Mouse (Mus musculus): ENCODE measurements around the gene Cd248. TPM values are rescaled to one million over a fixed set of nuclear protein-coding genes. Genes with fewer than 3 reads are reported as not detected.

Cd248 gene
- polyA plus RNA-seq, 1 experiment, result 24.4 TPM

DNA sequence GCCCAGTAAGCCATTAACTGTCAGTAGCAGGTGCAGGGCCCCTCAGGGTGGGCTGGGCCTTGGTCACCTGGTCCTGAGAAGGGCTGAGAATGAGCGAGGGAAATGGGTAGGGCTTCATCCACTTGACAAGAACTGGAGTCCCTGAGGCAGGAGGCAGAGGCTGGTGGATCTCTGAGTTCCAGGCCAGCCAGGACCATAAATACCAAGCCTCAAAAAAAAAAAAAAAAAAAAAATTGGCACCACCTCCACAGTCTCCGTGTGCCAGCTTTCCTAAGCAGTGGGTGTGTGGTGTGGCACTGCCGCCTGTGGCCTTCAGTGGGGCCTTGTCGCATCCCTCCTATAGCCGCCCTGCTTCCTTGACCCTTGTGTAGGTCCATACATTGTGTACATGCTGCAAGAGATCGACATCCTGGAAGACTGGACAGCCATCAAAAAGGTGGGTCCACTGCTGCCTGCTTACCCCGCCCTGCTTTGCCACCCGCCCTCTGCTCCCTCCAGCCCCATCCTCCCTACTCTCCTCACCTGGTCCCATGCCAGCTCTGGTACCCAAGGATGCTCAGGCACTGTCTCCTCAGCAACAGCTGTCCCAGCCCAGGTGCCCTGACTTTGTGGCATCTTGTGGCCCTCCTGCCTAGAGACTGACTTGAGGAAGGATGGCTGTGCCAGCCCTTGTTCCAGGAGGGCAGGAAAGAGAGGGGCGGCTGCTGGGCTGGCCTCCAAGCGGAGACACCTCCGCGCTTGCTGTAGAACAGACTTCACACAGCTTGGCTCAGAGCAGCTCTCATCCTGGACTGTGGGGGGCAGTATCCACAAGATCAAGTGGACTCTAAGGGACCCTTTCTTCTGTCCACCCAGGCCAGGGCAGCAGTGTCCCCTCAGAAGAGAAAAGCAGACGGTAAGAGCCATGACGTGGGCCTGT, 19.5 kb upstream of the Cd248 start:
- no peak overlapping the region for H3K27ac ChIP-seq (replicated peaks; ENCODE audit: low read depth, low read length)
- H3K4me3 ChIP-seq (ENCODE audit: insufficient read depth, low read depth, low read length), result no peak overlapping the region
- H3K4me1 ChIP-seq (ENCODE audit: control insufficient read depth, insufficient read depth, insufficient read length, low read length), result no peaks in the 10 kb centered on the region; the same call in 1 of the 2 replicates

DNA sequence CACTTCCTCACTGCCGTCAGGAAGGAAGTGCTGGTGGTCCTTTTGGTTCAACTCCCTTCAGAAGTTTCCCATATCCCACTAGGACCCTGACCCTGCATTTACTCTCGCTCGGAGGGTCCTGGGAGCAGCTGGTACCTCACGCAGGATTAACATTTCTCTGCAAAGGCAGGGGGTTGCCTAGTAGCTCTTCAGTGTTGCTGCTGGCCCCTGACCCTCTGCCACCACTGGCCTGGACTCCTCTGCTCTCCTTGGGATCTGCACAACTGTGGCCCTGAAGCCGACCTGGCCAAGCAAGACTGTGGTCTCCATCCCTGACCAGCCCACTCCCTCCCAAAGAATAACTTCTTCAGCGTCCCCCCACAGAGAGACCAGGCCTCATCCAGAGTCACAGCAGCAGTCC, 18.6 kb upstream of the Cd248 start:
- Histone ChIP-seq H3K27ac (replicated peaks; ENCODE audit: low read depth, low read length) (no peak overlapping the region), H3K4me1 (ENCODE audit: control insufficient read depth, insufficient read depth, insufficient read length, low read length) (no peaks in the 10 kb centered on the region; the same call in 1 of the 2 replicates)

DNA sequence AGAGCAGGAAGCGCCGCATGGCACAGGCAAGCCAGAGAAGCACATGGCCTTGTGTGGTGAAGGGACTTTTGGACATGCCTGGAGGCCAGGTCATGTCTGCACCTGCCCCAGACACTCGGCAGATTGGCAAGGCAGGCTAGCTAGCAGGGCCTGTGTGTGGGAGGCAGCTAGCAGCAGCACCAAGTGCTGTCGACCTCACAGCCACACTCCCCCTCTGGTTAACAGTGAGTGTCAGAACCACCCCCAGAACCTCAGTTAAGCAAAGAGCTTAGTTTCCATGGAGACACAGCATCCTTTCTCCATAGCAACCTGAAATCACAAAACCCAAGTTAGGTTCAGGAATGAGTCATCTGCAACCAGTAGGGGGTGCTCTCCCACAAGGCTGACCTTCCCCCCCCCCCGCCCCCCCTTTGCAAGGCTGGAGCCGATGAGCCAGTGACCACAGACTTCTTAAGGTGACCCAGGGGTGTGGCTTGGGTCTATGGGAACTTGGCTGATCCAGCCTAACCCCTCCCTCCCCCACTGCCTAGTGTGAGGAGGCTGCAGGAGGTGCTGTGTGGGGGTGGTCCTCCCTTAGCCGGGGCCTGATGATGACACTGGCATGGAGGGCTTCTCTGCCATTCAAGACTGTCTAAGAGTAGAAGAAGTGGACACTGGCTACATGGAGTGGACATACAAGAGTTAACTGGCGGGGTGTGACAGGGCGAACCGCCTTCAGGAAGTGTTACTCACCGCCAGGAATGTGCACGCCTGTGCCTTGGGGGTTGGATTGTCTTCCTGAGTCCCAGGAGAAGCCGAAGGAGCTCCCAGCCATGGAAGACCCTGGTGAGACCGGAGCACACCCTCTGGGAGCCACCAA, 17.6 kb upstream of the Cd248 start, which contains the start of gene Rin1:
Gene Rin1, plus strand, starts transcription at position 435 of the 859 bp plus-strand sequence.
- Histone ChIP-seq H3K27ac (replicated peaks; ENCODE audit: low read depth, low read length) (peak within 1 kb of the TSS; percentile 72; the same call in 1 of the 2 replicates), H3K4me3 (ENCODE audit: insufficient read depth, low read depth, low read length) (peak within 1 kb of the TSS; percentile 55), H3K4me1 (ENCODE audit: control insufficient read depth, insufficient read depth, insufficient read length, low read length) (no peaks in the 10 kb centered on the region; the same call in 1 of the 2 replicates)

More for the DNA sequence above, 18.6 kb upstream of the Cd248 start:
- no peak overlapping the region for H3K4me3 ChIP-seq (ENCODE audit: insufficient read depth, low read depth, low read length)

DNA sequence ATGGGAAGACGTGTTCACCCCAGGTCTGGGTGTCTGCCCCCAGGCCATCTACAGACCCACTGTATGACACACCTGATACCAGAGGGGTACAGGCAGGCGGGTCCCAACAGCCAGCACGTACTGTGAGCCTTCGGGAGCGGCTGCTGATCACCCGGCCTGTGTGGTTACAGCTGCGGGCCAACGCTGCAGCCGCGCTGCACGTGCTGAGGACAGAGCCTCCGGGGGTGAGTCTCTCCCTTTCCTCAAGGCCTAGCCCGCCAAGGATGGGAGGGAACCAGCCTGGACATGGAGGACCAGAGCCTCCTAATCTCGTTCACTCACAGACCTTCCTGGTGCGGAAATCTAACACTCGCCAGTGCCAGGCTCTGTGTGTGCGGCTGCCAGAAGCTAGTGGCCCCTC, 16.8 kb upstream of the Cd248 start:
- Histone ChIP-seq H3K4me1 (ENCODE audit: control insufficient read depth, insufficient read depth, insufficient read length, low read length) (no peaks in the 10 kb centered on the region; the same call in 1 of the 2 replicates), H3K4me3 (ENCODE audit: insufficient read depth, low read depth, low read length) (peak overlapping the region; percentile 55), H3K27ac (replicated peaks; ENCODE audit: low read depth, low read length) (no peak overlapping the region)

DNA sequence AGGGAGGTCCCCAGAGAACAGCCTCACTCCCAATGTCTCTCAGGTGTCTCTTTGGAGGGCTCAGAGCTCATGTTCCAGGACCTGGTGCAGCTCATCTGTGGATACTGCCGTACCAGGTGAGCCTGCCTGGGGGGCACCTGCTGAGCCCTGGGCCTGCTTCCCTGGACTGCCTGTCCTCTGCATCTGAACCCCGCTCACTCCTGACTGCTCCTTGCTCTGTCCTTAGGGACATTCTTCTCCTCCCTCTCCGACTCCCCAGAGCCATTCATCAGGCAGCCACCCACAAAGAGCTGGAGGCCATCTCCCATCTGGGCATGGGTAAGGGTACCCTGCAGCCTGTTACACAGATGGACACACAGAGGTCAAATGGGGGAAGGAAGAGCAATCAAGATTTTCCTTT, 16.4 kb upstream of the Cd248 start:
- Histone ChIP-seq H3K4me1 (ENCODE audit: control insufficient read depth, insufficient read depth, insufficient read length, low read length) (no peaks in the 10 kb centered on the region; the same call in 1 of the 2 replicates), H3K4me3 (ENCODE audit: insufficient read depth, low read depth, low read length) (peak overlapping the region; percentile 55), H3K27ac (replicated peaks; ENCODE audit: low read depth, low read length) (no peak overlapping the region)

DNA sequence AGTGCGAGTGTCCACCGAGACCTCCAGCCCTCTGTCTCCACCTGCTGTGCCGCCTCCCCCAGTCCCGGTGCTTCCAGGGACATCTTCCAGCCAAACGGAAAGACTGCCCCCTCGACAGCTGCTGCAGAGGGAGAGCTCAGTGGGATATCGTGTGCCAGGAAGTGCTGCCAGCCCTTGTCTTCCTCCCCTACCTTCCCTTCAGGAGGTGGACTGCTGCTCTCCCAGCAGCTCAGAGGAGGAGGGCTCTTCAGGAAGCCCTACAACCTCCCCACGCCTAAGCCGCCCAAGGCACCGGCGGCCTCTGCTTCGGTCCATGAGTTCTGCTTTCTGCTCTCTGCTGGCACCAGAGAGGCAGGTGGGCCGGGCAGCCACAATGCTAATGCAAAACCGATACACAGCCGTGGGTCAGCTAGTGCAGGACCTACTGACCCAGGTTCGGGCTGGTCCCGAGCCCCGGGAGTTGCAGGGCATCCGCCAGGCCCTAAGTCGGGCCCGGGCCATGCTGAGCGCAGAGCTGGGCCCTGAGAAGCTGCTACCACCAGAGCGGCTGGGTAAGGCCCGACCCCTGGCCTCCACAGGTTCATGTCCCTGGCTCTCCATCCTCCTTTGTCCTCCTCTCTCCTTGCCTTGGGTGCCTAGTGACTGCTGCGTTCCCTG, 15.6 kb upstream of the Cd248 start:
- no peak overlapping the region for H3K27ac ChIP-seq (replicated peaks; ENCODE audit: low read depth, low read length)
- H3K4me1 ChIP-seq (ENCODE audit: control insufficient read depth, insufficient read depth, insufficient read length, low read length), result no peaks in the 10 kb centered on the region; the same call in 1 of the 2 replicates
- H3K4me3 ChIP-seq (ENCODE audit: insufficient read depth, low read depth, low read length), result no peak overlapping the region

DNA sequence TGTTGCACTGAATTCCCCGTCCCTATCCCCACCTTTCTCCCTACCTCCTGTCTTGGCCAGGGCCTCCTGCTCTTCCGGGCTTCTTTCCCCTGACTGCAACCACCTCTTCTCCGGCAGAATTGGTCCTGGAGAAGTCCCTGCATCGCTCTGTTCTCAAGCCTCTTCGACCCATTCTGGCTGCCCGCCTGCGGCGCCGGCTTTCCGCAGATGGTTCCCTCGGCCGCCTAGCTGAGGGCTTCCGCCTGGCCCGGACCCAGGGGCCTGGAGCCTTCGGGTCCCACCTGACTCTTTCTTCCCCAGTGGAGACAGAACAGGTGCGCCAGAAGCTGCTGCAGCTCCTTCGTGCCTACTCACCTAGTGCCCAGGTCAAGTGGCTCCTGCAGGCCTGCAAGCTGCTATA, 15.0 kb upstream of the Cd248 start:
- Histone ChIP-seq H3K27ac (replicated peaks; ENCODE audit: low read depth, low read length) (no peak overlapping the region), H3K4me3 (ENCODE audit: insufficient read depth, low read depth, low read length) (no peak overlapping the region)

DNA sequence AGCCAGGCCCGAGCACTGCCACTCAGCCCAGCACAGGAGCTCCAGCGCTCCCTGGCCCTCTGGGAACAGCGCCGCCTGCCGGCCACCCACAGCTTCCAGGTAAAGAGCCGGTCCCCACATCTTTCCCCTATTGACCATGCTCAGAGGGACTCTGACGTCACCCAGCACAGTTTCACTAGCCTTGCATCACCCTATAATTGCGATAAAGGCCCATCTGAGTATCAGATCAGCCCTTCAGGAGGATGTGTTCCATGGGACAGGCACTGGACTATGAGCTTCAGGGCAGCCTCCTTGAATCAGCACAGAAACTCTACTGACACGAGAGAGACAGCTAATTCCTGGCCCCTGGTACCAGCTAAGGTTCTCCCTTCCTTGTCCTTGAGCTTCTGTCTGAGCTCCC, 14.0 kb upstream of the Cd248 start:
- H3K4me1 ChIP-seq (ENCODE audit: control insufficient read depth, insufficient read depth, insufficient read length, low read length), result no peaks in the 10 kb centered on the region; the same call in 1 of the 2 replicates
- no peak overlapping the region for H3K27ac ChIP-seq (replicated peaks; ENCODE audit: low read depth, low read length)
- no peak overlapping the region for H3K4me3 ChIP-seq (ENCODE audit: insufficient read depth, low read depth, low read length)

More for the DNA sequence above, 15.0 kb upstream of the Cd248 start:
- no peaks in the 10 kb centered on the region; the same call in 1 of the 2 replicates for H3K4me1 ChIP-seq (ENCODE audit: control insufficient read depth, insufficient read depth, insufficient read length, low read length)

DNA sequence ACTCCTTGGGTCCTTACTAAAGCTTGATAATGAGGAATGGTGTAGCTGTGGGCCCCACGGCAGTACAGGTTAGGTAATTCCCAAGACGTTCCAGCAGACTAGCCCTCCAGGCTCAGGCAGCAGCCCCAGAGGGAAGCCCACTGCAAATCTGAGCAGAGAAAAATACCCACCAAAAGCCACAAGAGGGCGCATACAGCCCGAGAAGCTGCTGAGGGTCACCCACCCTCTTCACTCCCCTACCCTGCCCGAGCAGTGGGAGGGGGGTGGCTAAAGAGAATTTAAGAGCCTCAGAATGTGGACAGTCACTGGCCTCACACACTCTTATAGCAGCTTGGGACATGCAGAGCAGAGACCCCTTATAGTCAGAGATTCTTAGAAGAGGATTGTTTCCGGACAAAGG, 11.6 kb upstream of the Cd248 start:
- H3K4me3 ChIP-seq (ENCODE audit: insufficient read depth, low read depth, low read length), result no peak overlapping the region
- no peaks in the 10 kb centered on the region for H3K4me1 ChIP-seq (ENCODE audit: control insufficient read depth, insufficient read depth, insufficient read length, low read length)
- no peak overlapping the region for H3K27ac ChIP-seq (replicated peaks; ENCODE audit: low read depth, low read length)

DNA sequence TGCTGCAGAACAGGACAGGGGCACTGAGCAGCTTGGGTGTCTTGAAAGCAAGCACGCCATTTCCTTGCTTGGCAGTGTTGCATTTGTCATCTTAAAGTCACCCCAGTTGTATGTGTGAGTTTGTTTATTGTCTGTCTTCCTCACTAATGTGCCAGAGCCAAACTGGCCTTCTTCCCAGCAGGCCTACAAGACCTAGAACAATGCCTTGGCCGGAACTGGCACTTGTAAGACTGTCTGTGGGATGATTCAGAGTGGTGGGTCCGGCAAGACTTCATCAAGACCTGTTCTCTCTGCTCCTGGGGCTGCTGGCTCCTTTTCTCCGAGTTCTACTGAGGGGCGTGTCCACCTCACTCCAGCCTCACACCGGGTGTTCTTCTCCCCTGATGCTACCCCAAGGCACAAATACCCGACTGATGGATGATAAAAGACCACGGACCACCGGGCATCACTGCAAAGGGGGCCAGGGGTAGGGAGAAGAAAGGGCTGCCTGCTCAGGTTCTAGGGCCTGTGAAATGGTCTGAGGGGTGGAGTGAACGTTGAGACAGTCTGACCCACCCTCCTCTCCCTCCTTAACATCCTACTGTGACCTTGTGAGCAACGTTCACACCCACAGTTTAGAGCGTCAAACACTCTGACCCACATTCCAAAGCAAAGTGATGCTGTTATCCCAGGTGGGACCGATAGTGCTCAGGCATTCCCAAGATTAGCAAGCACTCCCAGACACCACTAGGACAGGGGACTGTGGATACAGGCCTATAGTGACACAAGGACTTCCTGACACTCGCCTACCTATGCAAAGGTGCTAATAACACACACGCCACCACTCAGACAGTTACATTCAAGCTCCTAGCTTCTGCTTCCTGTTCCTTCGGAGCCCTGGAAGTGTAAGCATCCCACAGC, 9.8 kb upstream of the Cd248 start:
- Histone ChIP-seq H3K27ac (replicated peaks; ENCODE audit: low read depth, low read length) (0 out of 2 replicates have a peak overlapping the region, but pooled peaks have one; percentile 2), H3K4me3 (ENCODE audit: insufficient read depth, low read depth, low read length) (no peak overlapping the region), H3K4me1 (ENCODE audit: control insufficient read depth, insufficient read depth, insufficient read length, low read length) (no peaks in the 10 kb centered on the region)

DNA sequence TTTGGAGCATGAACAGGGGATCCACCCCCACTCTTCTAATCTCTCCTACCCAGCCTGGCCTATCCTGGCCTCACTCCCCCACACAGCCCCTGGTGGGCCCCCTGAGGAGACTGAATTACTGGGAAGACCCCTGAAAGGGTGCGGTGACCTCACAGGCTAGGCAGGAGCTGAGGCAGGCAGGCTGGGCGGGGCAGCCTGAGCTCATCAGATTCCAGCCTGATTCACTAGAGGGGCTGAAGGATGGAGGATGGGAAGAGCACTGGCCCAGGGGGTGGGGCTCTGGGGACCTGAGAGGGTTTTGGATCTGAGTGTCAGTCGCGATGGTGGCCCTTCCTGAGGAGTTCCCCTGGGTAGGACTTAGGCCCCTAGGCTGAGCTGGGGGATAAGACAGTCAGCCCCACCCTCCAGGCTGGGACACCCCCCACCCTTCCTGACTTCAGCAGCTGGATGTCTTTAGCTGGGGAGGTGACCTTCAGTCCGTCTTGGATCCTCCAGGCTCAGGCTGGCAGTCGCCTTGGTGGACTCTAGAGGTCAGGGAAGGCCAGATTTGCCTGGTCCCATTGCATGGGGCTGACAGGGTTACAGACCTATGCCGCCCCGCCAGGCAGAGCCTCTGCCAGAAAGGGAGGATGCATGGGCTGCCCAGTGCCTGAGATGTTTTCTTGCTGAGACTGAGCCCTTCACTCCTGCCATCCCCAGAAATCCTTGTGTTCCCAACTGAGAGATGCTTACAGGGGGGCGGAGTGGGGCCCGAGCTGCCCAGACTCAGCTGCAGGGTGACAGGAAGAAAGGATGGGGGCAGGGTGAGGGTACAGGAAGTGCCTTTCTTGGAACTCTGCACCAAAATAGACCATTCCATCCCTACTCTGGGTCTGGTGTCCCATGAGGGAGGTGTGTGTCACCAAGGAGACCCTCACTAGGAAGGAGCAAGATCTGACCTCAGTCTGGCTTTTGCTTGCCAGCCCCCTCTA, 8.8 kb upstream of the Cd248 start:
- Histone ChIP-seq H3K27ac (replicated peaks; ENCODE audit: low read depth, low read length) (0 out of 2 replicates have a peak overlapping the region, but pooled peaks have one; percentile 2), H3K4me1 (ENCODE audit: control insufficient read depth, insufficient read depth, insufficient read length, low read length) (no peaks in the 10 kb centered on the region), H3K4me3 (ENCODE audit: insufficient read depth, low read depth, low read length) (no peak overlapping the region)

DNA sequence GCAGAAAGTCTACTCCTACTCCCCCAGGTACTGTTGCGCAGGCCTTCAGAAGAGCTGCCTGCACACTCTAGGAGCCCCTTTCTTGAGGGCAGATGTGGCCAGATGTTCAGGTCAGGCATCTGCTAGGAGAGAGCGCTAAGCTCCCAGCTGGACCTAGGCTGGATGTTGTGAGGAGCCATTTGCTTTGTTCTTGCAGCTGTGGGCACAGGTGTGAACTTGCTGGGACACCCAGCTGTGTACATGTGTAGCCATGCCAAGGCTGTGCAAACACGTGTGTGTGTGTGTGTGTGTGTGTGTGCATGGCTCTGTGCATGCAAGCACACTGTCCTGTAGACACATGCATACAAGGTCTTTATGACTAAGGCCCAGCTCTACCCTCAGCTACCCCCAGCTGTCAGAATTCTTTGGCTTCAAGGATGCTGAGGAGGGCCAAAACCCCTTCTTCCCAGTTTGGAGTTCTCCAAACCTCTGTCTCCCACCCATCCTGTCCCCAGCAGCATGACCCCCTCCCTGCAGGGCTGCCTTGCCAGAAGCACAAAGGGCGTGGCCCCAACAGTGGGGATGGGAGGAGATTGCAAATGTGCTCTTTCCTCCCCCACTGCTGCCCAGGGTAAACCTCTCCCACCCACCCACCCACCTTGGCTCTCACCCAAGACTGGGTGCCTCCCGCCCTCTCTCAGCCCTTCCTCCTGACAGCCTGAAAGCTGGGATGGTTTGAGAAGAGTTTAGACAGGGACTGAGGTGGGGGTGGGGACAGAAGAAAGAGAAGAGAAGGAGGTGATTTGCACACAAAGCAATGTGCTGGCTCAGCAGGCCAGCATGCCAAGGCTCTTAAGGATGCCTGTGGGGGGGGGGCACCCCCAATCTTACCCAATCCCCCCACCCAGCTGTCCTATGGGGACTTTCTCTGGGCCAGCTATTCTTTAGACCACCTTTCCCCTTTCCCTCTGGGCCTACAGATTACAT, 7.2 kb upstream of the Cd248 start:
- H3K4me1 ChIP-seq (ENCODE audit: control insufficient read depth, insufficient read depth, insufficient read length, low read length), result no peaks in the 10 kb centered on the region
- H3K27ac ChIP-seq (replicated peaks; ENCODE audit: low read depth, low read length), result no peak overlapping the region
- no peak overlapping the region for H3K4me3 ChIP-seq (ENCODE audit: insufficient read depth, low read depth, low read length)
